Mouse (Mus musculus): ENCODE measurements around the gene Cdk14.

- TF ChIP-seq CTCF (IDR thresholded peaks at IDR 0.05; ENCODE audit: low read depth) (no peak), EP300 (IDR thresholded peaks at IDR 0.05; ENCODE audit: low read depth) (peak; percentile 98)
Measured at GRCm38 (mm10) chr5:5185987-5186742, 233.9 kb downstream of the Cdk14 start.
